In the genomic region with DNA sequence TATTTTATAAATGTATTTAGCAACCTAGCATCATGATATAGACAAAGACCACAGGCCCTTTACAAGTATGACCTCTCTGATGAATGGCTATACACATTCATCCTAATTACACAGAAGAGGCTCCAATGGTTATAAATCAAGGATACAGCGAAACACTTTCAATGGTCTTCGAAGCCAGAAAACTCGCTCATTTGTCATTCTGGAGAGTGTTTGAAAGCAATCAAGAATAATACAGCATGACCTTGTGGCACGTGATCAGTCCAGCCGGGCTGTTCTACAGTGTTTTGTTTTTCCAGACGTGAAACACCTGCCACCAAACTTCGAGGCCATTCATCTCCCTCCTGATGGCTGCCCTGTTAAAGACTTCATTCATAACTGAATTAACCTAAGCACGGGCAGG, we compare ENCODE assay signal across 19 mouse cellular contexts.
A peak's percentile ranks its signal among the peaks of the same experiment; 100 is the strongest.
DNase-seq lines count a peak whose midpoint lies in the region; ATAC-seq and TF ChIP-seq lines count a peak whose summit lies in the region.
"Had no signal": no experiment of that assay in that cellular context is flagged by ENCODE, and none has a peak within 500 bp of the region (broad histone marks: within the 10 kb centered on the region; RNA-seq: fewer than 3 reads in every experiment).

No protein-coding gene starts in this region.

- 41% methylated on average over 8 of the region's 8 CpGs for WGBS in hindbrain, embryonic 11.5 days
- 68% methylated on average over 8 of the region's 8 CpGs for WGBS in hindbrain, embryonic 10.5 days
- WGBS in midbrain, postnatal 0 days = 48% methylated on average over 8 of the region's 8 CpGs
- WGBS in midbrain, embryonic 10.5 days = 89% methylated on average over 8 of the region's 8 CpGs
- WGBS in intestine, embryonic 16.5 days = 38% methylated on average over 8 of the region's 8 CpGs

- H3K9me3 ChIP-seq in hindbrain, embryonic 11.5 days (ENCODE audit: control insufficient read depth, low read length) = no peaks in the 10 kb centered on the region
- H3K9me3 ChIP-seq in hindbrain, embryonic 10.5 days = no peaks in the 10 kb centered on the region
- H3K9me3 ChIP-seq in midbrain, postnatal 0 days (ENCODE audit: low read length) = no peaks in the 10 kb centered on the region
- no peaks in the 10 kb centered on the region for H3K9me3 ChIP-seq in midbrain, embryonic 10.5 days (replicated peaks)
- H3K9me3 ChIP-seq in intestine, embryonic 16.5 days (ENCODE audit: control insufficient read depth, low read length) = no peaks in the 10 kb centered on the region
- H3K9me3 ChIP-seq: embryonic facial prominence, embryonic 10.5 days; hindbrain, embryonic 15.5 days; limb, embryonic 15.5 days; megakaryocyte, embryonic 14.5 days had no signal

- intact Hi-C loops in gastrocnemius, adult 2 months (cut with DNase I) = no loop called here

- no peak overlapping the region for H3K9ac ChIP-seq in hindbrain, embryonic 11.5 days (ENCODE audit: low read depth, low read length)
- no peak overlapping the region for H3K9ac ChIP-seq in midbrain, postnatal 0 days (replicated peaks; ENCODE audit: low read length, poor library complexity, severe bottlenecking)
- no peak overlapping the region for H3K9ac ChIP-seq in intestine, embryonic 16.5 days (ENCODE audit: low read depth, low read length)
- H3K9ac ChIP-seq: hindbrain, embryonic 15.5 days; limb, embryonic 15.5 days had no signal

- no peaks in the 10 kb centered on the region for H3K36me3 ChIP-seq in hindbrain, embryonic 11.5 days (ENCODE audit: control insufficient read depth, insufficient read depth, low read length)
- no peaks in the 10 kb centered on the region for H3K36me3 ChIP-seq in hindbrain, embryonic 10.5 days
- H3K36me3 ChIP-seq in midbrain, postnatal 0 days (ENCODE audit: insufficient read depth, low read length) = peaks cover 3% of the 10 kb centered on the region; the same call in 1 of the 2 replicates
- no peaks in the 10 kb centered on the region for H3K36me3 ChIP-seq in midbrain, embryonic 10.5 days
- no peaks in the 10 kb centered on the region for H3K36me3 ChIP-seq in intestine, embryonic 16.5 days (ENCODE audit: control insufficient read depth, insufficient read depth, low read length)
- H3K36me3 ChIP-seq: embryonic facial prominence, embryonic 10.5 days; limb, embryonic 15.5 days had no signal

- no peak overlapping the region for H3K27ac ChIP-seq in hindbrain, embryonic 11.5 days (ENCODE audit: low read depth, low read length)
- no peak overlapping the region for H3K27ac ChIP-seq in hindbrain, embryonic 10.5 days
- no peak overlapping the region for H3K27ac ChIP-seq in midbrain, postnatal 0 days (ENCODE audit: low read depth, low read length)
- no peak overlapping the region for H3K27ac ChIP-seq in midbrain, embryonic 10.5 days (replicated peaks)
- no peak overlapping the region for H3K27ac ChIP-seq in intestine, embryonic 16.5 days (ENCODE audit: low read length)
- H3K27ac ChIP-seq in gastrocnemius, adult 2 months = no peak overlapping the region
- H3K27ac ChIP-seq: embryonic facial prominence, embryonic 10.5 days; hindbrain, embryonic 15.5 days; limb, embryonic 15.5 days had no signal

- no peaks in the 10 kb centered on the region for H3K27me3 ChIP-seq in hindbrain, embryonic 11.5 days (ENCODE audit: control insufficient read depth, insufficient read depth, low read length)
- no peaks in the 10 kb centered on the region for H3K27me3 ChIP-seq in hindbrain, embryonic 10.5 days (ENCODE audit: insufficient read depth, poor library complexity, severe bottlenecking)
- H3K27me3 ChIP-seq in midbrain, postnatal 0 days (ENCODE audit: insufficient read depth, low read length) = no peaks in the 10 kb centered on the region
- H3K27me3 ChIP-seq in midbrain, embryonic 10.5 days (ENCODE audit: low read depth, poor library complexity, severe bottlenecking) = no peaks in the 10 kb centered on the region
- no peaks in the 10 kb centered on the region for H3K27me3 ChIP-seq in intestine, embryonic 16.5 days (replicated peaks; ENCODE audit: control insufficient read depth, insufficient read depth, low read length)
- H3K27me3 ChIP-seq: hindbrain, embryonic 15.5 days; limb, embryonic 15.5 days had no signal

- DNase-seq in hindbrain, embryonic 11.5 days (ENCODE audit: low spot score) = peak; percentile 43
- DNase-seq in hindbrain, embryonic 10.5 days (ENCODE audit: low spot score) = no peak
- peak; percentile 10 for DNase-seq in midbrain, postnatal 0 days (ENCODE audit: low spot score)
- no peak for DNase-seq in midbrain, embryonic 10.5 days (ENCODE audit: low spot score)
- DNase-seq in ovary, adult 18-20 months (ENCODE audit: low spot score) = no peak
- DNase-seq in gastrocnemius, adult 2 months = no peak
- DNase-seq: adrenal gland, postnatal 36 days; cerebellum, adult 8-10 months; gastrocnemius, postnatal 14 days; layer of hippocampus, postnatal 36 days; lung, postnatal 10 days; right cerebral cortex, postnatal 25 days; thymus, postnatal 4 days had no signal

- no peak overlapping the region for H3K4me3 ChIP-seq in hindbrain, embryonic 11.5 days (ENCODE audit: low read depth, low read length)
- no peak overlapping the region for H3K4me3 ChIP-seq in hindbrain, embryonic 10.5 days
- H3K4me3 ChIP-seq in midbrain, postnatal 0 days (ENCODE audit: low read depth, low read length) = no peak overlapping the region
- H3K4me3 ChIP-seq in midbrain, embryonic 10.5 days = no peak overlapping the region
- no peak overlapping the region for H3K4me3 ChIP-seq in intestine, embryonic 16.5 days (ENCODE audit: low read length)
- no peak overlapping the region for H3K4me3 ChIP-seq in gastrocnemius, adult 2 months
- H3K4me3 ChIP-seq: embryonic facial prominence, embryonic 10.5 days; hindbrain, embryonic 15.5 days; limb, embryonic 15.5 days; megakaryocyte, embryonic 14.5 days; myocyte had no signal

- no peak overlapping the region for H3K4me2 ChIP-seq in hindbrain, embryonic 11.5 days (replicated peaks; ENCODE audit: low read depth, low read length)
- no peak overlapping the region for H3K4me2 ChIP-seq in midbrain, postnatal 0 days (ENCODE audit: low read depth, low read length, poor library complexity, severe bottlenecking)
- H3K4me2 ChIP-seq in intestine, embryonic 16.5 days (ENCODE audit: low read depth, low read length) = no peak overlapping the region
- H3K4me2 ChIP-seq: hindbrain, embryonic 15.5 days; limb, embryonic 15.5 days had no signal

- H3K4me1 ChIP-seq in hindbrain, embryonic 11.5 days (replicated peaks; ENCODE audit: control insufficient read depth, insufficient read depth, low read length) = no peaks in the 10 kb centered on the region
- peaks cover 12% of the 10 kb centered on the region; the same call in 1 of the 2 replicates for H3K4me1 ChIP-seq in hindbrain, embryonic 10.5 days (replicated peaks)
- no peaks in the 10 kb centered on the region for H3K4me1 ChIP-seq in midbrain, postnatal 0 days (ENCODE audit: insufficient read depth, low read length)
- H3K4me1 ChIP-seq in midbrain, embryonic 10.5 days = peaks cover 13% of the 10 kb centered on the region; the same call in 1 of the 2 replicates
- 0 out of 2 replicates have a peak, but pooled peaks cover 4% of the 10 kb centered on the region for H3K4me1 ChIP-seq in intestine, embryonic 16.5 days (ENCODE audit: control insufficient read depth, insufficient read depth, low read length)

- peak; percentile 80 for ATAC-seq in hindbrain, embryonic 11.5 days (ENCODE audit: low FRiP score)
- no peak for ATAC-seq in midbrain, postnatal 0 days (ENCODE audit: low FRiP score)
- ATAC-seq in intestine, embryonic 16.5 days = 0 out of 2 replicates have a peak, but pooled peaks have one; percentile 43

- TF ChIP-seq CTCF in midbrain, postnatal 0 days (IDR thresholded peaks at IDR 0.05) = no peak
- no peak for TF ChIP-seq CTCF in gastrocnemius, adult 2 months (IDR thresholded peaks at IDR 0.05)

Comparison
In these comparisons a context has a peak if more than half of its experiments do, and no peak if none do; other contexts are left out.
1. DNase-seq: peak in hindbrain, embryonic 11.5 days (single experiment) and midbrain, postnatal 0 days (single experiment); none in hindbrain, embryonic 10.5 days (single experiment), midbrain, embryonic 10.5 days (single experiment), ovary, adult 18-20 months (single experiment) and gastrocnemius, adult 2 months (single experiment).